Comparison of ENCODE assay signal across 8 mouse cellular contexts in the genomic region with DNA sequence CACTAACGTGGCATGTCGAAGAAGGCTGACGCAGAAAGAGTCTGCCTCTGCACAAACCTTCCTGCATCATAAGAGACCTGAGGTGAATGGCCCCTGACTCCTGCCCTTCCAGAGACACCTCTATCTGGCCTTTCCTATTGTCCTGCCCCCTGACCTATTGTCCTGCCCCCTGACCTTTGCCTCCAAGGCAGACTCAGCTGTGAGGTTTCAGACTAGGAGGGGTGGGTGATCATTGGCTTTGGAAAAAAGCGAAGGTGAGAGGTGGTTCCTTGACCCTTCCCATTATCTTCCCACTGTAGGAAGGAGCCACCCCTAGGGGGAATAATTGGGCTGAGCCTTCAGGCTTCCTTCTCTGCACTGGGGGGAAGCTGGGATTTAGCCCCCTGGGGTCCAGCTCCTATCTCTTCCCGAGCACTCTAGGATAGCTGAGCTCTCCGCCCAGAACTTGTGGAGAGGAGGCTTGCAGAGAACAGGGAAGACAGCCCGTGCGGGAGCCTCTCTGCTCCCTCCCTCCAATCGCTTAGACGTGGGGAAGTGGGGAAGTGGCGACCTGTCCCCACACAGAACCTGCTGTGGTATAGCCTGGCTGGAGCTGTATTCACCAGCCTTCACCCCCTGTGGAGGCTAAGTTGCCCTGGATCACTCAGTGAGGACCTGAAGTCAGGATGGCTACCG. TPM values are rescaled to one million over a fixed set of nuclear protein-coding genes. Genes with fewer than 3 reads are reported as not detected.
DNase-seq lines count a peak whose midpoint lies in the region; ATAC-seq lines count a peak whose summit lies in the region.

No protein-coding gene starts in this region.

- peak overlapping the region; percentile 89 for H3K27ac ChIP-seq in kidney, embryonic 15.5 days
- H3K27ac ChIP-seq in embryonic facial prominence, embryonic 11.5 days (replicated peaks; ENCODE audit: low read depth, low read length), result peak overlapping the region; percentile 87
- H3K27ac ChIP-seq in hindbrain, embryonic 16.5 days (ENCODE audit: low read depth, low read length), result peak overlapping the region; percentile 71
- H3K27ac ChIP-seq in midbrain, embryonic 16.5 days (ENCODE audit: low read length), result no peak overlapping the region

- H3K9me3 ChIP-seq in kidney, embryonic 15.5 days (replicated peaks), result no peaks in the 10 kb centered on the region
- H3K9me3 ChIP-seq in embryonic facial prominence, embryonic 11.5 days (replicated peaks; ENCODE audit: control insufficient read depth, low read length), result no peaks in the 10 kb centered on the region
- no peaks in the 10 kb centered on the region for H3K9me3 ChIP-seq in hindbrain, embryonic 16.5 days (ENCODE audit: control insufficient read depth, low read length)
- no peaks in the 10 kb centered on the region for H3K9me3 ChIP-seq in midbrain, embryonic 16.5 days (replicated peaks; ENCODE audit: control insufficient read depth, low read length, poor library complexity, severe bottlenecking)

- no peaks in the 10 kb centered on the region for H3K27me3 ChIP-seq in kidney, embryonic 15.5 days
- no peaks in the 10 kb centered on the region for H3K27me3 ChIP-seq in embryonic facial prominence, embryonic 11.5 days (ENCODE audit: control insufficient read depth, insufficient read depth, low read length)
- no peaks in the 10 kb centered on the region for H3K27me3 ChIP-seq in hindbrain, embryonic 16.5 days (replicated peaks; ENCODE audit: control insufficient read depth, insufficient read depth, low read length)
- peaks cover 10% of the 10 kb centered on the region for H3K27me3 ChIP-seq in midbrain, embryonic 16.5 days (ENCODE audit: control insufficient read depth, insufficient read depth, low read depth, low read length)

- DNase-seq in kidney, postnatal 10 days, result no peak
- DNase-seq in embryonic facial prominence, embryonic 11.5 days (ENCODE audit: low spot score), result no peak
- DNase-seq in left cerebral cortex, adult 9 months (ENCODE audit: low spot score in 2 of 2), result no peak
- DNase-seq in right cerebral cortex, adult 2 months (ENCODE audit: low spot score in 2 of 2), result no peak
- DNase-seq in B cell, adult 2 months, result no peak

- H3K36me3 ChIP-seq in kidney, embryonic 15.5 days, result peaks cover 14% of the 10 kb centered on the region
- H3K36me3 ChIP-seq in embryonic facial prominence, embryonic 11.5 days (replicated peaks; ENCODE audit: control insufficient read depth, insufficient read depth, low read depth, low read length), result no peaks in the 10 kb centered on the region; the same call in 1 of the 2 replicates
- no peaks in the 10 kb centered on the region for H3K36me3 ChIP-seq in hindbrain, embryonic 16.5 days (ENCODE audit: control insufficient read depth, insufficient read depth, low read length)
- no peaks in the 10 kb centered on the region for H3K36me3 ChIP-seq in midbrain, embryonic 16.5 days (ENCODE audit: control insufficient read depth, insufficient read depth, low read length)

- ATAC-seq in kidney, embryonic 15.5 days (replicated peaks; ENCODE audit: low FRiP score), result no peak
- ATAC-seq in embryonic facial prominence, embryonic 11.5 days (replicated peaks; ENCODE audit: insufficient number of reproducible peaks, low FRiP score, low TSS enrichment, low read depth), result no peak
- ATAC-seq in hindbrain, embryonic 16.5 days, result no peak
- ATAC-seq in midbrain, embryonic 16.5 days, result no peak

- peak overlapping the region; percentile 68 for H3K4me3 ChIP-seq in kidney, embryonic 15.5 days (replicated peaks)
- H3K4me3 ChIP-seq in embryonic facial prominence, embryonic 11.5 days (ENCODE audit: low read depth, low read length), result peak overlapping the region; percentile 26
- peak overlapping the region; percentile 65 for H3K4me3 ChIP-seq in hindbrain, embryonic 16.5 days (ENCODE audit: low read length)
- H3K4me3 ChIP-seq in midbrain, embryonic 16.5 days (ENCODE audit: low read depth, low read length), result no peak overlapping the region

- peaks cover 90% of the 10 kb centered on the region for H3K4me1 ChIP-seq in kidney, embryonic 15.5 days
- peaks cover 62% of the 10 kb centered on the region for H3K4me1 ChIP-seq in embryonic facial prominence, embryonic 11.5 days (ENCODE audit: control insufficient read depth, insufficient read depth, low read length)
- peaks cover 80% of the 10 kb centered on the region for H3K4me1 ChIP-seq in hindbrain, embryonic 16.5 days (ENCODE audit: control insufficient read depth, insufficient read depth, low read depth, low read length)
- peaks cover 70% of the 10 kb centered on the region for H3K4me1 ChIP-seq in midbrain, embryonic 16.5 days (ENCODE audit: control insufficient read depth, insufficient read depth, low read length)

- H3K4me2 ChIP-seq in kidney, embryonic 15.5 days, result peak overlapping the region; percentile 97
- peak overlapping the region; percentile 99 for H3K4me2 ChIP-seq in embryonic facial prominence, embryonic 11.5 days (ENCODE audit: low read depth, low read length)
- H3K4me2 ChIP-seq in hindbrain, embryonic 16.5 days (ENCODE audit: low read length), result peak overlapping the region; percentile 99
- H3K4me2 ChIP-seq in midbrain, embryonic 16.5 days (ENCODE audit: low read length), result peak overlapping the region; percentile 92

- 17% methylated on average over 12 of the region's 12 CpGs for WGBS in kidney, embryonic 15.5 days
- 8% methylated on average over 12 of the region's 12 CpGs for WGBS in embryonic facial prominence, embryonic 11.5 days
- 8% methylated on average over 12 of the region's 12 CpGs for WGBS in hindbrain, embryonic 16.5 days
- WGBS in midbrain, embryonic 16.5 days, result 17% methylated on average over 12 of the region's 12 CpGs

- peak overlapping the region; percentile 33 for H3K9ac ChIP-seq in kidney, embryonic 15.5 days
- peak overlapping the region; percentile 60 for H3K9ac ChIP-seq in embryonic facial prominence, embryonic 11.5 days (replicated peaks; ENCODE audit: low read length)
- peak overlapping the region; percentile 47 for H3K9ac ChIP-seq in hindbrain, embryonic 16.5 days (ENCODE audit: low read depth, low read length)
- H3K9ac ChIP-seq in midbrain, embryonic 16.5 days (ENCODE audit: low read depth, low read length), result no peak overlapping the region

RNA-seq across cellular contexts. Expression of a gene that starts 20.3 kb away (rescaled TPM):
- 0.48 and 0.51 TPM in 2 replicates for polyA plus RNA-seq in kidney, embryonic 15.5 days (2015; fragmentation: Nextera tagmentation; extraction: Ambion mirVana)
- polyA plus RNA-seq in embryonic facial prominence, embryonic 11.5 days (2014; fragmentation: Nextera tagmentation; extraction: Ambion mirVana), result 0.25 and 0.43 TPM in 2 replicates
- 2.0 and 3.0 TPM in 2 replicates for polyA plus RNA-seq in hindbrain, embryonic 16.5 days (2015; fragmentation: Nextera tagmentation; extraction: Ambion mirVana)
- polyA plus RNA-seq in midbrain, embryonic 16.5 days (2015; fragmentation: Nextera tagmentation; extraction: Ambion mirVana), result 1.0 and 1.9 TPM in 2 replicates

RNA-seq across cellular contexts. Expression of a gene that starts 34.9 kb away (rescaled TPM):
- polyA plus RNA-seq in kidney, embryonic 15.5 days (2015; fragmentation: Nextera tagmentation; extraction: Ambion mirVana), result 29.3 and 32.1 TPM in 2 replicates
- 32.7 and 40.2 TPM in 2 replicates for polyA plus RNA-seq in embryonic facial prominence, embryonic 11.5 days (2014; fragmentation: Nextera tagmentation; extraction: Ambion mirVana)
- 12.1 and 16.7 TPM in 2 replicates for polyA plus RNA-seq in hindbrain, embryonic 16.5 days (2015; fragmentation: Nextera tagmentation; extraction: Ambion mirVana)
- 9.5 and 9.6 TPM in 2 replicates for polyA plus RNA-seq in midbrain, embryonic 16.5 days (2015; fragmentation: Nextera tagmentation; extraction: Ambion mirVana)

RNA-seq across cellular contexts. Expression of a gene that starts 55.0 kb away (rescaled TPM):
- 36.3 and 39.1 TPM in 2 replicates for polyA plus RNA-seq in kidney, embryonic 15.5 days (2015; fragmentation: Nextera tagmentation; extraction: Ambion mirVana)
- 55.4 and 57.1 TPM in 2 replicates for polyA plus RNA-seq in embryonic facial prominence, embryonic 11.5 days (2014; fragmentation: Nextera tagmentation; extraction: Ambion mirVana)
- polyA plus RNA-seq in hindbrain, embryonic 16.5 days (2015; fragmentation: Nextera tagmentation; extraction: Ambion mirVana), result 4.6 and 6.3 TPM in 2 replicates
- 2.4 TPM in 2 replicates for polyA plus RNA-seq in midbrain, embryonic 16.5 days (2015; fragmentation: Nextera tagmentation; extraction: Ambion mirVana)
